In the genomic region with DNA sequence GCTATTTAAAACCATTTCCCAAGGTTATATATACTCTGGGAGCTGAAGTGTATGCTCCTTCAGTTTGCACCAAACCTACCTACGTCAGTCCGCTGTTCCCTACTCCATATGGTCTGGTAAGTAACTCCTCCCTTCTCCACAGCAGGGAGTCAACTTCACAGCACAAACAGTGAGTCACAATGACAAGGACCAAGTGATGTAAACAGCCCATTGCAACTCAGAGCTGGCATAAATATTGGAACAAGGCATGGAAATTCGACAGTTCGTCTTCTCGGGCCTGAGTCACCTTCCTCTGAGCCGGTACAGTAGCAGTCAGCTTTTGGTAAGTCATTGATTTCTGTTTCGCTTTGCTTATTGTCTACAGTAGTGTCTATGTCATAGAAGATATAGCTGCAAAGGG, we compare ENCODE assay signal across 31 mouse cellular contexts.
DNase-seq lines count a peak whose midpoint lies in the region; ATAC-seq and TF ChIP-seq lines count a peak whose summit lies in the region.
"Had no signal": no experiment of that assay in that cellular context is flagged by ENCODE, and none has a peak within 500 bp of the region (broad histone marks: within the 10 kb centered on the region; RNA-seq: fewer than 3 reads in every experiment).

No protein-coding gene starts in this region.

- in situ Hi-C loops in Patski (cut with MboI; ENCODE audit: low pct_unique_long_range_greater_than_20kb) = no loop called here

- H3K27ac ChIP-seq in midbrain, embryonic 13.5 days = no peak overlapping the region
- H3K27ac ChIP-seq: embryonic facial prominence, embryonic 10.5 days; embryonic facial prominence, embryonic 15.5 days; forebrain, embryonic 12.5 days; hindbrain, embryonic 13.5 days; liver, embryonic 14.5 days; macrophage had no signal

- no peaks in the 10 kb centered on the region for H3K36me3 ChIP-seq in midbrain, embryonic 13.5 days
- H3K36me3 ChIP-seq: embryonic facial prominence, embryonic 10.5 days; embryonic facial prominence, embryonic 15.5 days; forebrain, embryonic 12.5 days; hindbrain, embryonic 13.5 days had no signal

- no peaks in the 10 kb centered on the region for H3K27me3 ChIP-seq in Patski
- H3K27me3 ChIP-seq in midbrain, embryonic 13.5 days = no peaks in the 10 kb centered on the region
- H3K27me3 ChIP-seq: embryonic facial prominence, embryonic 15.5 days; forebrain, embryonic 12.5 days; hindbrain, embryonic 13.5 days had no signal

- POLR2A ChIA-PET in Patski (lab: Charles Lee) = no interaction called here

- no peak overlapping the region for H3K9ac ChIP-seq in midbrain, embryonic 13.5 days (replicated peaks)
- H3K9ac ChIP-seq: embryonic facial prominence, embryonic 15.5 days; forebrain, embryonic 12.5 days; forebrain, postnatal 0 days; hindbrain, embryonic 13.5 days; liver, embryonic 14.5 days had no signal

- H3K4me2 ChIP-seq in midbrain, embryonic 13.5 days (replicated peaks) = no peak overlapping the region
- H3K4me2 ChIP-seq: embryonic facial prominence, embryonic 15.5 days; forebrain, embryonic 12.5 days; heart, embryonic 11.5 days; hindbrain, embryonic 13.5 days had no signal

- 88% methylated on average over 7 of the region's 7 CpGs for WGBS in midbrain, embryonic 13.5 days

- peak; percentile 20 for DNase-seq in right cerebral cortex, adult 18-20 months
- no peak for DNase-seq in right cerebral cortex, postnatal 4 days
- DNase-seq in 416B (ENCODE audit: low read depth) (peak; percentile 29), Patski (ENCODE audit: low read depth, low spot score) (no peak)
- peak; percentile 66 for DNase-seq in brain, adult 2 months (ENCODE audit: low read depth, low spot score)
- DNase-seq in ovary, postnatal 10 days (ENCODE audit: low spot score) = no peak
- DNase-seq in spleen, postnatal 14 days (ENCODE audit: low spot score in 2 of 2) = no peak
- DNase-seq: cerebellum, adult 8-10 months; cerebellum, postnatal 25 days; forebrain, postnatal 0 days; gastrocnemius, postnatal 14 days; heart, postnatal 36 days; kidney, adult 8-10 months; kidney, postnatal 10 days; liver; lung, adult 2 months; lung, postnatal 10 days; midbrain, embryonic 14.5 days; right cerebral cortex, postnatal 14 days; thymus, postnatal 14 days had no signal

- CTCF ChIA-PET in Patski (lab: Charles Lee) = interaction anchor here (0.8 to 1.3 kb wide), 2 partner anchors 22 to 36 kb away, joined by 3 read pairs; no protein-coding TSS in a partner anchor

- no peak for TF ChIP-seq CTCF in Patski (IDR thresholded peaks at IDR 0.05)

- peak; percentile 47 for ATAC-seq in Patski
- no peak for ATAC-seq in midbrain, embryonic 13.5 days
- ATAC-seq: activated CD4-positive, CD25-positive, alpha-beta regulatory T cell, adult 4 months; CD4-positive, CD25-positive, alpha-beta regulatory T cell, adult 4 months; forebrain, postnatal 0 days; intestine, embryonic 16.5 days had no signal

- no peak overlapping the region for H3K4me3 ChIP-seq in midbrain, embryonic 13.5 days (replicated peaks)
- H3K4me3 ChIP-seq: embryonic facial prominence, embryonic 10.5 days; embryonic facial prominence, embryonic 15.5 days; forebrain, embryonic 12.5 days; hindbrain, embryonic 13.5 days had no signal

- H3K9me3 ChIP-seq in midbrain, embryonic 13.5 days = no peaks in the 10 kb centered on the region
- H3K9me3 ChIP-seq: embryonic facial prominence, embryonic 10.5 days; embryonic facial prominence, embryonic 15.5 days; forebrain, embryonic 12.5 days; hindbrain, embryonic 13.5 days had no signal

- H3K4me1 ChIP-seq in midbrain, embryonic 13.5 days (replicated peaks) = no peaks in the 10 kb centered on the region
- H3K4me1 ChIP-seq: embryonic facial prominence, embryonic 10.5 days; embryonic facial prominence, embryonic 15.5 days; forebrain, embryonic 12.5 days; hindbrain, embryonic 13.5 days had no signal

Comparison
In these comparisons a context has a peak if more than half of its experiments do, and no peak if none do; other contexts are left out.
1. DNase-seq: peak in right cerebral cortex, adult 18-20 months (single experiment), 416B (single experiment) and brain, adult 2 months (single experiment); none in right cerebral cortex, postnatal 4 days (single experiment), Patski (single experiment), ovary, postnatal 10 days (single experiment) and spleen, postnatal 14 days (0 of 2).